Mouse (Mus musculus): ENCODE results near the gene Tbr1. TPM values are rescaled to one million over a fixed set of nuclear protein-coding genes. Genes with fewer than 3 reads are reported as not detected.

Tbr1 gene
- polyA plus RNA-seq, 1 experiment from 2014 or later: not detected

DNA sequence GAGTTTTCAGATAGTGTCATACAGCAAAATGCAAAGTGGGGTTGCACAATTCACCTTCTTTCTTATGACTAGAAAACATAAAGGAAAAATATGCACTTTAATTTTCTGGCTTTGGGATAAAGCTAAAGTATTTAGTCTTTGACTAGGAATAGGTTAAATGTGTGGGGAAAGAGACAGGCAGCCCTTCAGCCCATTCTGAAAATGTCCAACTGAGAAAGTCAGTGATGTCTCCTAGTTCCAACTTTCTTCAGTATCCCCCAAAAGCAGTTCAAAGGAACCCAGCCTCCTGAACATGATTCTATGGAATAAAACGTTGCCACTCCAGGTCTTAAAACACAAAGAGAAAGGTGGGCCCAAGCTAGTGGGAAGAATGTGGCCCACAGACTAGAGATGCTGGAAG lies 6.7 kb downstream of the Tbr1 start:
- WGBS: 11% methylated on average over 1 of the region's 1 CpGs
- no peak overlapping the region for H3K27ac ChIP-seq (ENCODE audit: low read length)
- no peak overlapping the region for H3K9ac ChIP-seq (ENCODE audit: low read depth, low read length)
- H3K9me3 ChIP-seq (ENCODE audit: control insufficient read depth, low read length): no peaks in the 10 kb centered on the region
- H3K36me3 ChIP-seq (ENCODE audit: control insufficient read depth, insufficient read depth, low read length): no peaks in the 10 kb centered on the region
- H3K4me3 ChIP-seq (ENCODE audit: low read length): no peak overlapping the region
- peaks cover 56% of the 10 kb centered on the region for H3K27me3 ChIP-seq (replicated peaks; ENCODE audit: control insufficient read depth, insufficient read depth, low read length)
- ATAC-seq: no peak
- no peak overlapping the region for H3K4me2 ChIP-seq (ENCODE audit: low read depth, low read length)
- H3K4me1 ChIP-seq (ENCODE audit: control insufficient read depth, insufficient read depth, low read length): peaks cover 16% of the 10 kb centered on the region; the same call in 1 of the 2 replicates

DNA sequence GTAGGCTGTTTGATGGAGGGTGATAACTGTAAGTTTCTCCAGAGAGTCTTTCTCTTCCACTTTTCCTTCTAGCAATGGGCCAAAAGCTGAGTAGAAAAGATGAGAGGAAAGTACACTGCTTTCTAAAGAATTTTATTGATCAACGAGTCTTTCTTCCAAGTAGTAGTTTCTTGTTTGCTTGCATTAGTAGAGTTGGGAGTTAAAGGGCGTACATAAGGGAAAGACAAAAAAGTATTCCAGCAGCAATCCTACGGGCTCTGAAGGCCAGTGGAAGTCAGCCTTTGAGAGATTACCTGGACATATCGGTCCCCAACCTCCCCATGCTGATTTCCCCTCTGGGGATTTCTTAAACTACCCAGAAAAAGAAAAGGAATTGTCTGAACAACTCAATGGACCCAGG lies 8.0 kb downstream of the Tbr1 start:
- Histone ChIP-seq H3K4me2 (ENCODE audit: low read depth, low read length) (no peak overlapping the region), H3K27ac (ENCODE audit: low read length) (no peak overlapping the region), H3K4me1 (ENCODE audit: control insufficient read depth, insufficient read depth, low read length) (peaks cover 18% of the 10 kb centered on the region), H3K9me3 (ENCODE audit: control insufficient read depth, low read length) (no peaks in the 10 kb centered on the region), H3K27me3 (replicated peaks; ENCODE audit: control insufficient read depth, insufficient read depth, low read length) (peaks cover 58% of the 10 kb centered on the region), H3K4me3 (ENCODE audit: low read length) (no peak overlapping the region), H3K9ac (ENCODE audit: low read depth, low read length) (no peak overlapping the region), H3K36me3 (ENCODE audit: control insufficient read depth, insufficient read depth, low read length) (no peaks in the 10 kb centered on the region)
- WGBS: 45% methylated on average over 4 of the region's 4 CpGs
- no peak for ATAC-seq

DNA sequence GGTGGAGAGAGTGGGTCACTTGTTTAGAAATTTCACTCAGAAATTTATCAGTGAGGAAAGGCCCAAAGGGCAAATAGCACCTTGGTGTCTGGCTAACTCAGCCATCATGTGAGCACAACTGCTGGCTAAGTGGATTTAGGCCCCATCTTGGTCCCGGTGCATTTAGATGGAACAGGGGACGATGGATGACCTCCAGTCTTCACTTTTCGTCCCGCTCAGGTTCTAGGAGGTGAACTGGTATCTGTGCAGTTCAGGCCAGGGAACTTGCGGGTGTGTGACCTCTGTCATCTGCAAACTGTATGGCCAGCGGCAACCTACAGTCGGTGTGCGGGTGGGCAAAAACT lies 8.4 kb downstream of the Tbr1 start:
- peaks cover 20% of the 10 kb centered on the region for H3K4me1 ChIP-seq (ENCODE audit: control insufficient read depth, insufficient read depth, low read length)
- no peaks in the 10 kb centered on the region for H3K36me3 ChIP-seq (ENCODE audit: control insufficient read depth, insufficient read depth, low read length)
- H3K27me3 ChIP-seq (replicated peaks; ENCODE audit: control insufficient read depth, insufficient read depth, low read length): peaks cover 62% of the 10 kb centered on the region
- H3K27ac ChIP-seq (ENCODE audit: low read length): no peak overlapping the region
- H3K4me3 ChIP-seq (ENCODE audit: low read length): peak overlapping the region; percentile 52; the same call in 1 of the 2 replicates
- peak overlapping the region; percentile 87; the same call in 1 of the 2 replicates for H3K4me2 ChIP-seq (ENCODE audit: low read depth, low read length)
- no peak overlapping the region for H3K9ac ChIP-seq (ENCODE audit: low read depth, low read length)
- WGBS: 20% methylated on average over 8 of the region's 8 CpGs
- ATAC-seq: no peak
- H3K9me3 ChIP-seq (ENCODE audit: control insufficient read depth, low read length): no peaks in the 10 kb centered on the region

DNA sequence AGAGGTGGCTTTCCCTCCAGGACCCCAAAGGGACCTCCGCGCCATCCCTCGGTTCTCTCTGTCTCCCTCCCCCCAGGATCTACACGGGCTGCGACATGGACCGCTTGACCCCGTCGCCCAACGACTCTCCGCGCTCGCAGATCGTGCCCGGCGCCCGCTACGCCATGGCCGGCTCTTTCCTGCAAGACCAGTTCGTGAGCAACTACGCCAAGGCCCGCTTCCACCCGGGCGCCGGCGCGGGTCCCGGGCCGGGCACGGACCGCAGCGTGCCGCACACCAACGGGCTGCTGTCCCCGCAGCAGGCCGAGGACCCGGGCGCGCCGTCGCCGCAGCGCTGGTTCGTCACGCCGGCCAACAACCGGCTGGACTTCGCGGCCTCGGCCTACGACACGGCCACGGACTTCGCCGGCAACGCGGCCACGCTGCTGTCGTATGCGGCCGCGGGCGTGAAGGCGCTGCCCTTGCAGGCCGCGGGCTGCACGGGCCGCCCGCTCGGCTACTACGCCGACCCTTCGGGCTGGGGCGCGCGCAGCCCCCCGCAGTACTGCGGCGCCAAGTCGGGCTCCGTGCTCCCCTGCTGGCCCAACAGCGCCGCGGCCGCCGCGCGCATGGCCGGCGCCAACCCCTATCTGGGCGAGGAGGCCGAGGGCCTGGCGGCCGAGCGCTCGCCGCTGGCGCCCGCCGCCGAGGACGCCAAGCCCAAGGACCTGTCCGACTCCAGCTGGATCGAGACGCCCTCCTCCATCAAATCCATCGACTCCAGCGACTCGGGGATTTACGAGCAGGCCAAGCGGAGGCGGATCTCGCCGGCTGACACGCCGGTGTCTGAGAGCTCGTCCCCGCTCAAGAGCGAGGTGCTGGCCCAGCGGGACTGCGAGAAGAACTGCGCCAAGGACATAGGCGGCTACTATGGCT lies 9.0 kb downstream of the Tbr1 start:
- no peaks in the 10 kb centered on the region for H3K9me3 ChIP-seq (ENCODE audit: control insufficient read depth, low read length)

DNA sequence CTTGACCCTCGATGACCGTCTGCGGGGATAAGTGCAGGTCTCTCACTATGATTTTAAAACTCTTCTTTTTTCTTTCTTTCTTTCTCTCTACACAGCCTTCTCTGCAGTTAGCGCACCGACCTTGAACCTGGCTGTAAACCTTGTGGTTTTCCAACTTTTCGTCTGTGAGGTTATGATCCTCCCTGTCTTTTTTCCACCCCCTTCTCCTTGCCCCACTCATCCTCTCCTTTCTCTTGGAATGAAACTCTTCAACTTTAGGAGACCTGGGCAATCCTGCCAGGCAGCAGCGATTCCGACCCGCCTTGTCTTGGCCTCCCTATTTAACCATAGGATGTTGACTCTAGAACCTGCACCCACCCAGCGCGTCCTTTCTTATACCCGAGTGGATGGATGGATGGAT lies 9.8 kb downstream of the Tbr1 start:
- 7% methylated on average over 12 of the region's 12 CpGs for WGBS
- H3K9ac ChIP-seq (ENCODE audit: low read depth, low read length): peak overlapping the region; percentile 63
- H3K4me3 ChIP-seq (ENCODE audit: low read length): peak overlapping the region; percentile 52
- peaks cover 60% of the 10 kb centered on the region for H3K27me3 ChIP-seq (replicated peaks; ENCODE audit: control insufficient read depth, insufficient read depth, low read length)
- H3K4me1 ChIP-seq (ENCODE audit: control insufficient read depth, insufficient read depth, low read length): peaks cover 20% of the 10 kb centered on the region
- no peak for ATAC-seq
- H3K9me3 ChIP-seq (ENCODE audit: control insufficient read depth, low read length): no peaks in the 10 kb centered on the region
- H3K4me2 ChIP-seq (ENCODE audit: low read depth, low read length): peak overlapping the region; percentile 87
- no peaks in the 10 kb centered on the region for H3K36me3 ChIP-seq (ENCODE audit: control insufficient read depth, insufficient read depth, low read length)
- no peak overlapping the region for H3K27ac ChIP-seq (ENCODE audit: low read length)

More for the DNA sequence above, 9.0 kb downstream of the Tbr1 start:
- H3K4me2 ChIP-seq (ENCODE audit: low read depth, low read length): peak overlapping the region; percentile 87
- H3K36me3 ChIP-seq (ENCODE audit: control insufficient read depth, insufficient read depth, low read length): no peaks in the 10 kb centered on the region
- H3K4me1 ChIP-seq (ENCODE audit: control insufficient read depth, insufficient read depth, low read length): peaks cover 20% of the 10 kb centered on the region
- H3K27me3 ChIP-seq (replicated peaks; ENCODE audit: control insufficient read depth, insufficient read depth, low read length): peaks cover 63% of the 10 kb centered on the region
- H3K9ac ChIP-seq (ENCODE audit: low read depth, low read length): peak overlapping the region; percentile 63
- peak overlapping the region; percentile 52 for H3K4me3 ChIP-seq (ENCODE audit: low read length)
- ATAC-seq: peak; percentile 83
- WGBS: under 1% methylated on average over 121 of the region's 121 CpGs
- no peak overlapping the region for H3K27ac ChIP-seq (ENCODE audit: low read length)

DNA sequence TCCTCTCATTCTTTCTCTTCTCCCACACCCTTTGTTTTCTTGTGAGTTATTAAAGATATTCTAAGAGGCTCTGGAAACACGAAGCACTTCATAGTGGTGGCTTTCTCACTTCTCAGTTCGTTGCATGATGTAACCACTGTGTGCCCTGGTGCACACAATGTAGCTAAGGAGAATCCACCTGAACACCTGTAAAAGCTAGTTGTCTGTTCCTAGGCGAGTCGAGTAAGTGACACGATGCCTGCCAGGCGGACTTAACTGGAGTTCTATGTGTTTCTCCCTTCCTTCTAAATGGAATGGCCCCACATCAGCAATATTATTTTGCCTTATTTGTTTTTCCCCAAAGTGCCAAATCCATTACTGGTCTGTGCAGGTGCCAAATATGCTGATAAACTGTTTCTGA lies 10.4 kb downstream of the Tbr1 start:
- Histone ChIP-seq H3K27ac (ENCODE audit: low read length) (no peak overlapping the region), H3K4me1 (ENCODE audit: control insufficient read depth, insufficient read depth, low read length) (peaks cover 20% of the 10 kb centered on the region), H3K4me2 (ENCODE audit: low read depth, low read length) (no peak overlapping the region), H3K27me3 (replicated peaks; ENCODE audit: control insufficient read depth, insufficient read depth, low read length) (peaks cover 62% of the 10 kb centered on the region), H3K36me3 (ENCODE audit: control insufficient read depth, insufficient read depth, low read length) (no peaks in the 10 kb centered on the region), H3K4me3 (ENCODE audit: low read length) (no peak overlapping the region), H3K9me3 (ENCODE audit: control insufficient read depth, low read length) (no peaks in the 10 kb centered on the region), H3K9ac (ENCODE audit: low read depth, low read length) (no peak overlapping the region)
- 7% methylated on average over 6 of the region's 6 CpGs for WGBS
- no peak for ATAC-seq

DNA sequence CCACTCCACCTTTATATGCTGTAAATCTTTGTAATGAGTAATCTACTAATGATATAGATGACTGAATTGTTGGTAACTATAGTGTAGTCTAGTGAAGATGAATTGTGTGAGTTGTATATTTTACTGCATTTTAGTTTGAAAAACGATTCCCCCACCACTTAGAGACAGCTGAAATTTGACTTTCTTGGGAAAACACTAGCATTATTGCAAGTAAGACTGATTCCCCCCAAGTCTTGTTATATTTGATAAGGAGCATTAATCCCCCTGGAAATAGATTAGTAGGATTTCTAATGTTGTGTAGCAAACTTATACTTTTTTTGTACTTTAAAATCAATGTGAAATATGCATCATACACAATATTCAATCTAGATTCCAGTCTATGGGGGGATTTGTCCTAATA lies 10.8 kb downstream of the Tbr1 start:
- no peaks in the 10 kb centered on the region for H3K9me3 ChIP-seq (ENCODE audit: control insufficient read depth, low read length)
- ATAC-seq: no peak
- no peak overlapping the region for H3K9ac ChIP-seq (ENCODE audit: low read depth, low read length)
- H3K27me3 ChIP-seq (replicated peaks; ENCODE audit: control insufficient read depth, insufficient read depth, low read length): peaks cover 60% of the 10 kb centered on the region
- H3K4me3 ChIP-seq (ENCODE audit: low read length): no peak overlapping the region
- H3K4me2 ChIP-seq (ENCODE audit: low read depth, low read length): no peak overlapping the region
- peaks cover 20% of the 10 kb centered on the region for H3K4me1 ChIP-seq (ENCODE audit: control insufficient read depth, insufficient read depth, low read length)
- WGBS: 16% methylated on average over 1 of the region's 1 CpGs
- H3K27ac ChIP-seq (ENCODE audit: low read length): no peak overlapping the region
- H3K36me3 ChIP-seq (ENCODE audit: control insufficient read depth, insufficient read depth, low read length): no peaks in the 10 kb centered on the region

DNA sequence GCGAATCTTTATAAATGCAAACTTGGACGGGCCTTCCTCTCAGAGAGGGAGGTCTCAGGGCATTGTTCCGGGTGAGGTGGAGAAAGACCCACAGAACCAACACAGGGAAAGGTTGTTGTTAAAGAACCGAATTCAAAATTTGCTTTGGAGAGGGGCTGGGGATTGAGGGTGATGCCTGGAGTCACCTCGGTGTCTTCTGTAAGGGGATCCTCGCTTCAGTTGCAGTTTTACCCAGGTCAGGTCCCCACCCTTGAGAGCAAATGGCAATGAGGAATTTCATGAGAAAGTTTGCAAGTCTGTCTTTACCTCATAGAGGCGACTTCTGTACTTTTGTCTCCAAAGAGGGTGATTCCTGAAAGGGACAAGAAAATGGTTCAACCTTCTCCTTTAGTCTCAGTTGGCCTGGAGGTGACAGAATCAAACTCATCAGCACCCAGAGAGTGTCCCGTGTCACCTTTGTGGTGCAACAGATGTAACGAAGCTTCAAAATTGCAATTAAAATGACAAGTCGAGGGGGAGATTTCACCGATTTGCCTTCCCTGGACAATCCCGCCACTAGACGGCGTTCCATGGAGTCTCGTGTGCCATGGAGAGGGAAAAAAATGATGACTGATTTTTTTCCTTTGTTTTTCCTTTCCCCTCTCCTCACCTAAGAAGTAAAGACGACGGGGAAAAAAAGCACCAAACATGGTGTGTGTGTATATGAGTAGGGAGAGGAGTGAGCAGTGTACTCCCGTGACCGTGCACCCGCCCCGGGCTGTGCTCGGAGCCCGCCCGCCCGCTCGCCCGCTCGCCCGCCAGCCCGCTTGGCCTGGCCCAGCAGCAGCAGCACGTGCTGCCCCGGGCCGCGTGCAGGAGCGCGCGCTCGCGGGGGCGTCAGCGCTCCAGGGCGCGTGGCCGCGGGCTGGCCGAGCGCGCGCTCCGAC lies 12.1 kb downstream of the Tbr1 start:
- ATAC-seq: peak; percentile 55
- Histone ChIP-seq H3K9ac (ENCODE audit: low read depth, low read length) (peak overlapping the region; percentile 53), H3K4me3 (ENCODE audit: low read length) (peak overlapping the region; percentile 51), H3K36me3 (ENCODE audit: control insufficient read depth, insufficient read depth, low read length) (no peaks in the 10 kb centered on the region), H3K4me1 (ENCODE audit: control insufficient read depth, insufficient read depth, low read length) (peaks cover 20% of the 10 kb centered on the region), H3K27ac (ENCODE audit: low read length) (no peak overlapping the region), H3K9me3 (ENCODE audit: control insufficient read depth, low read length) (no peaks in the 10 kb centered on the region), H3K27me3 (replicated peaks; ENCODE audit: control insufficient read depth, insufficient read depth, low read length) (peaks cover 50% of the 10 kb centered on the region), H3K4me2 (ENCODE audit: low read depth, low read length) (peak overlapping the region; percentile 88)
- WGBS: 4% methylated on average over 33 of the region's 50 CpGs

DNA sequence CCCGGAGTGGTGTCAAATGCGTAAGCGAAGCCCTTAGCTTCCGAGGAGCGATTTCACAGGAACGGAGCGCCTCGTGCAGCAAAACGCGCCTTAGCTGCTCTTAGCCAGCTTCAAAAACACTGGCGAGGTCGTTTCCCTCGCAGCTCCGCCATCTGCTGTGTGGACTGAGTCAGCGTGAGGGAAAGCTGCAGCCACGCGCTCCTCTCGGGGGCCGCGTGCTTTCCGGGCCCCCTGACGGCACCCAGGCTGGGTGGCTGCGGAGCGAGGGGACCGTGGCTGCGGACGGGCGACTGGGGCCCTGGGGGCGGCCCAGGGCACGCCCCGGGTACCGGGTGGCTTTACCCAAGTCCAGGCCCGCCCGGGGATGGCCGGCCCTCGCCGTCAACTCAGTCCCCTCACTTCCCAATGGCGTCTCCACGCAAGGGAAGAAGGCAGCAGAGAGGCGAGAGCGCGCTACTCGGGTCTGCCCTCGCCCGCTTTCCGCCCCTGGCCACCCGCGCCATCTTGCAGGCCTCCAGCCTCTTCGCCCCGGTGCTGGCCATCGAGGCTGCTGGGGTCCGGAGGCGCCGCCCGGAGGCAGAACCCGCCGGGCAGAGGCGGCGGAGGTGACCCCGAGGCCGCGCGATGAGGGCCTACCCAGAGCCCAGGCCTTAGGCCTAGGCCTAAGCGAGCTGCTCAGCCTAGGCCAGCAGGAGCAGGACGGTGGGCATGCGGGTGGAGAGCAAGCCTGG lies 13.0 kb downstream of the Tbr1 start:
- Histone ChIP-seq H3K9me3 (ENCODE audit: control insufficient read depth, low read length) (no peaks in the 10 kb centered on the region), H3K27me3 (replicated peaks; ENCODE audit: control insufficient read depth, insufficient read depth, low read length) (peaks cover 43% of the 10 kb centered on the region)
- WGBS: 9% methylated on average over 64 of the region's 66 CpGs

More for the DNA sequence above, 13.0 kb downstream of the Tbr1 start:
- Histone ChIP-seq H3K4me1 (ENCODE audit: control insufficient read depth, insufficient read depth, low read length) (peaks cover 20% of the 10 kb centered on the region), H3K27ac (ENCODE audit: low read length) (no peak overlapping the region), H3K4me2 (ENCODE audit: low read depth, low read length) (peak overlapping the region; percentile 88), H3K36me3 (ENCODE audit: control insufficient read depth, insufficient read depth, low read length) (no peaks in the 10 kb centered on the region), H3K4me3 (ENCODE audit: low read length) (peak overlapping the region; percentile 51), H3K9ac (ENCODE audit: low read depth, low read length) (peak overlapping the region; percentile 53)
- ATAC-seq: peak; percentile 52

Data from intestine, embryonic 16.5 days (tissue).